Mouse (Mus musculus): ENCODE measurements around the gene Plppr1. TPM values are rescaled to one million over a fixed set of nuclear protein-coding genes. Genes with fewer than 3 reads are reported as not detected.
"Not testable (repeated sequence)": the region's sequence is repeated elsewhere in the genome, so short reads cannot be mapped to it uniquely, and the experiment has no call there.

Gene Plppr1
- total and polyA plus RNA-seq, 2 experiments from 2014 or later, result 53.3 to 59.8 TPM

- no peaks in the 10 kb centered on the region for H3K36me3 ChIP-seq (ENCODE audit: insufficient read depth)
- no peak for ATAC-seq
- no peak for TF ChIP-seq CTCF (IDR thresholded peaks at IDR 0.05; ENCODE audit: low read depth)
- no peak overlapping the region for H3K27ac ChIP-seq (ENCODE audit: low read depth, low read length)
- H3K4me1 ChIP-seq (ENCODE audit: insufficient read depth), result no peaks in the 10 kb centered on the region
- H3K4me2 ChIP-seq (ENCODE audit: low read depth), result no peak overlapping the region
- H3K9ac ChIP-seq, result no peak overlapping the region
- H3K4me3 ChIP-seq (ENCODE audit: low read depth, low read length), result no peak overlapping the region
- 31% methylated on average over 2 of the region's 2 CpGs for WGBS
- no peak for DNase-seq
- no peaks in the 10 kb centered on the region for H3K9me3 ChIP-seq (ENCODE audit: low read length)
- no peaks in the 10 kb centered on the region for H3K27me3 ChIP-seq (ENCODE audit: insufficient read depth, low read length)
These were observed 289.6 kb downstream of the Plppr1 start for GRCm38 (mm10) chr4:49348677-49349076.

- no peak overlapping the region for H3K27ac ChIP-seq (ENCODE audit: low read depth, low read length)
- H3K9ac ChIP-seq, result no peak overlapping the region
- 94% methylated on average over 4 of the region's 4 CpGs for WGBS
- no peaks in the 10 kb centered on the region for H3K36me3 ChIP-seq (ENCODE audit: insufficient read depth)
- no peak overlapping the region for H3K4me2 ChIP-seq (ENCODE audit: low read depth)
- ATAC-seq (no peak), DNase-seq (no peak)
- TF ChIP-seq CTCF (IDR thresholded peaks at IDR 0.05; ENCODE audit: low read depth), result no peak
- no peaks in the 10 kb centered on the region for H3K4me1 ChIP-seq (ENCODE audit: insufficient read depth)
- H3K27me3 ChIP-seq (ENCODE audit: insufficient read depth, low read length), result no peaks in the 10 kb centered on the region
- H3K9me3 ChIP-seq (ENCODE audit: low read length), result no peaks in the 10 kb centered on the region
- no peak overlapping the region for H3K4me3 ChIP-seq (ENCODE audit: low read depth, low read length)
These were observed 291.4 kb downstream of the Plppr1 start for GRCm38 (mm10) chr4:49350470-49350869.

GRCm38 (mm10) chr4:49357097-49357496, 298.0 kb downstream of the Plppr1 start:
- H3K4me1 ChIP-seq (ENCODE audit: insufficient read depth), result no peaks in the 10 kb centered on the region
- no peak for ATAC-seq
- WGBS, result 83% methylated on average over 2 of the region's 2 CpGs

GRCm38 (mm10) chr4:49368046-49368445, 309.0 kb downstream of the Plppr1 start:
- H3K4me2 ChIP-seq (ENCODE audit: low read depth); H3K9me3 ChIP-seq (ENCODE audit: low read length); H3K4me1 ChIP-seq (ENCODE audit: insufficient read depth); H3K27me3 ChIP-seq (ENCODE audit: insufficient read depth, low read length); H3K27ac ChIP-seq (ENCODE audit: low read depth, low read length); H3K36me3 ChIP-seq (ENCODE audit: insufficient read depth); ATAC-seq; DNase-seq; H3K4me3 ChIP-seq (ENCODE audit: low read depth, low read length); H3K9ac ChIP-seq: not testable (repeated sequence)
- WGBS, result 61% methylated on average over 3 of the region's 3 CpGs

More at GRCm38 (mm10) chr4:49357097-49357496, 298.0 kb downstream of the Plppr1 start:
- H3K27me3 ChIP-seq (ENCODE audit: insufficient read depth, low read length), result no peaks in the 10 kb centered on the region
- no peaks in the 10 kb centered on the region for H3K36me3 ChIP-seq (ENCODE audit: insufficient read depth)
- no peak overlapping the region for H3K27ac ChIP-seq (ENCODE audit: low read depth, low read length)
- H3K9me3 ChIP-seq (ENCODE audit: low read length), result no peaks in the 10 kb centered on the region
- no peak for TF ChIP-seq CTCF (IDR thresholded peaks at IDR 0.05; ENCODE audit: low read depth)
- no peak overlapping the region for H3K9ac ChIP-seq
- no peak for DNase-seq
- no peak overlapping the region for H3K4me3 ChIP-seq (ENCODE audit: low read depth, low read length)
- no peak overlapping the region for H3K4me2 ChIP-seq (ENCODE audit: low read depth)

GRCm38 (mm10) chr4:49383576-49384318, 324.7 kb downstream of the Plppr1 start:
- not testable (repeated sequence) for DNase-seq; ATAC-seq; H3K4me3 ChIP-seq (ENCODE audit: low read depth, low read length); H3K4me2 ChIP-seq (ENCODE audit: low read depth); H3K27me3 ChIP-seq (ENCODE audit: insufficient read depth, low read length); H3K9ac ChIP-seq; H3K36me3 ChIP-seq (ENCODE audit: insufficient read depth); H3K4me1 ChIP-seq (ENCODE audit: insufficient read depth); H3K9me3 ChIP-seq (ENCODE audit: low read length); H3K27ac ChIP-seq (ENCODE audit: low read depth, low read length)
- WGBS, result 80% methylated on average over 2 of the region's 2 CpGs

GRCm38 (mm10) chr4:49386873-49387272, 327.8 kb downstream of the Plppr1 start:
- Histone ChIP-seq H3K4me3 (ENCODE audit: low read depth, low read length) (no peak overlapping the region), H3K4me2 (ENCODE audit: low read depth) (no peak overlapping the region)
- WGBS, result 49% methylated on average over 2 of the region's 2 CpGs

More at GRCm38 (mm10) chr4:49386873-49387272, 327.8 kb downstream of the Plppr1 start:
- Histone ChIP-seq H3K9ac (no peak overlapping the region), H3K27me3 (ENCODE audit: insufficient read depth, low read length) (no peaks in the 10 kb centered on the region), H3K4me1 (ENCODE audit: insufficient read depth) (no peaks in the 10 kb centered on the region), H3K36me3 (ENCODE audit: insufficient read depth) (no peaks in the 10 kb centered on the region), H3K9me3 (ENCODE audit: low read length) (no peaks in the 10 kb centered on the region), H3K27ac (ENCODE audit: low read depth, low read length) (no peak overlapping the region)
- TF ChIP-seq CTCF (IDR thresholded peaks at IDR 0.05; ENCODE audit: low read depth), result no peak
- no peak for ATAC-seq
- no peak for DNase-seq

All from forebrain, postnatal 0 days (tissue).